Mouse (Mus musculus) megakaryocyte, embryonic 14.5 days (primary cell): ENCODE results near the gene Impdh1.

Source experiments
- FLI1 ChIP-seq: IDR thresholded peaks from 2 replicates; pipeline ENCODE4 v1.6.1; 2012; ENCODE audit warnings: low read length, inconsistent platforms, mixed read lengths
- GATA1 ChIP-seq: IDR thresholded peaks from 3 replicates; pipeline ENCODE4 v1.6.1; 2012; ENCODE audit warnings: mixed read lengths, low read length, inconsistent platforms, borderline replicate concordance

- TF ChIP-seq GATA1 (no peak), FLI1 (no peak)
Observed at GRCm38 (mm10) chr6:29203861-29204585, 12.1 kb downstream of the Impdh1 start.
